Mouse (Mus musculus) embryonic facial prominence, embryonic 11.5 days (tissue): ENCODE results near the gene Ins2. TPM values are rescaled to one million over a fixed set of nuclear protein-coding genes. Genes with fewer than 3 reads are reported as not detected.

Experiments used
- ATAC-seq: fragments of 200-750 bp; cut with Nextera tagmentation; replicated peaks from 2 replicates; pipeline ENCODE4 v1.8.0; 2017; ENCODE audit warnings: low read depth; ENCODE audit not compliant: insufficient number of reproducible peaks, low FRiP score, low TSS enrichment
- DNase-seq: peaks from one replicate; pipeline ENCODE4 v3.0.0-alpha.2; 2015; ENCODE audit warnings: low spot score
- H3K27ac ChIP-seq: fragments of 300-500 bp; sonication (generic); replicated peaks from 2 replicates; pipeline ENCODE4 v1.5.1; 2014; ENCODE audit warnings: mild to moderate bottlenecking, low read depth, low read length, control low read depth
- H3K27me3 ChIP-seq: fragments of 300-500 bp; sonication (generic); 2 replicates; pipeline ENCODE4 v1.6.1; 2014; ENCODE audit warnings: mild to moderate bottlenecking, low read length, moderate library complexity, mixed read lengths; ENCODE audit not compliant: control insufficient read depth, insufficient read depth
- H3K36me3 ChIP-seq: fragments of 300-500 bp; sonication (generic); replicated peaks from 2 replicates; pipeline ENCODE4 v1.6.1; 2014; ENCODE audit warnings: low read depth, mild to moderate bottlenecking, low read length, moderate library complexity, mixed read lengths; ENCODE audit not compliant: control insufficient read depth, insufficient read depth
- H3K4me1 ChIP-seq: fragments of 300-500 bp; sonication (generic); 2 replicates; pipeline ENCODE4 v1.6.1; 2014; ENCODE audit warnings: low read length, mixed read lengths; ENCODE audit not compliant: control insufficient read depth, insufficient read depth
- H3K4me2 ChIP-seq: fragments of 300-500 bp; sonication (generic); 2 replicates; pipeline ENCODE4 v1.6.1; 2014; ENCODE audit warnings: low read depth, mild to moderate bottlenecking, control low read depth, low read length, moderate library complexity
- H3K4me3 ChIP-seq: fragments of 300-500 bp; sonication (generic); 2 replicates; pipeline ENCODE4 v1.5.1; 2014; ENCODE audit warnings: low read depth, low read length, control low read depth
- H3K9ac ChIP-seq: fragments of 300-500 bp; sonication (generic); replicated peaks from 2 replicates; pipeline ENCODE4 v1.6.1; 2014; ENCODE audit warnings: mild to moderate bottlenecking, control low read depth, low read length
- H3K9me3 ChIP-seq: fragments of 300-500 bp; sonication (generic); replicated peaks from 2 replicates; pipeline ENCODE4 v1.6.1; 2016; ENCODE audit warnings: mild to moderate bottlenecking, low read length, inconsistent platforms, mixed read lengths; ENCODE audit not compliant: control insufficient read depth
- WGBS: fragments of 180-500 bp; shearing (Covaris S2); extraction: QIAGEN DNeasy Blood & Tissue Kit; methylation state at CpG from one replicate; pipeline ENCODE4 v1.1.7; 2014; 5-methylcytosine and 5-hydroxymethylcytosine counted together
- polyA plus RNA-seq: library from polyadenylated mRNA; unstranded; fragments of >200 nt; fragmentation: Nextera tagmentation; extraction: Ambion mirVana; gene quantifications from 2 replicates; pipeline ENCODE4 v1.2.1, GENCODE M21; 2014

Gene Ins2
- polyA plus RNA-seq, 1 experiment from 2014 or later, result not detected

DNA sequence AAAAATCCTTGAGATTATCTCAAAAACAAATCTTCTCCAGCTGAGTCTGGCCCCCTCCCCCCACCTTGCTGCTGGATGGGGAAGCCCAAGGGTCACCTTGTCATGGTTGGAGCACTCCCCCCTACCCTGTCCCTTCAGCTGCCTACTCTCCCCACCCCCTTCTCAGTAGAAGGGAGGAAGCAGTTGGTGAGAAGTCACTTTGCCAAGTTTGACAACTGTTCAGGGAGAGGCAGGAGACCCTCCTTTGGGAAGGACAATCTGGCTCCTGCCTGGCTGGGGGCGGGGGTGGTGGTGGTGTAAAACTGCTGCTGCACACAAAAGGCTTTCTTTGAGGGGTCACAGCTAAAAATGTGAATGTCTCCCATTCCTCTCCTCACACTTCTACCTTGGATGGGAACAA lies 74.9 kb downstream of the Ins2 start:
- DNase-seq, result no peak
- H3K27ac ChIP-seq, result no peak overlapping the region
- no peak overlapping the region for H3K4me2 ChIP-seq
- 74% methylated on average over 1 of the region's 1 CpGs for WGBS
- no peak for ATAC-seq
- no peak overlapping the region for H3K9ac ChIP-seq
- peaks cover 23% of the 10 kb centered on the region for H3K27me3 ChIP-seq
- H3K4me3 ChIP-seq, result no peak overlapping the region
- H3K4me1 ChIP-seq, result no peaks in the 10 kb centered on the region
- H3K9me3 ChIP-seq, result peaks cover 10% of the 10 kb centered on the region
- H3K36me3 ChIP-seq, result no peaks in the 10 kb centered on the region

DNA sequence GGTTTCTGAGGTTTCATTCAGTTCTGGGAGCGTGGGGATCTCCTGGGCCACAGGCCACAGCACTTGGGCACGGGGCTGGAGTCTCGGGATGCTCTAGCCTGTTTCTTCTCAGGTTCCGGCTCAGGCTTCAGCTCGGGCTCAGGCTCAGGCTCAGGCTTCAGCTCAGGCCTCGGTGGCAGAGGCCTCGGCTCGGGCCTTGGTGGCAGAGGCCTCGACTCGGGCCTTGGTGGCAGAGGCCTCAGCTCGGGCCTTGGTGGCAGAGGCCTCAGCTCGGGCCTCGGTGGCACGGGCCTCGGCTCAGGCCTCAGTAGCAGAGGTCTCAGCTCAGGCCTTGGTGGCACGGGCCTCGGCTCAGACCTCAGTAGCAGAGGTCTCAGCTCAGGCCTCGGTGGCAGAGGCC lies 75.7 kb downstream of the Ins2 start:
- peaks cover 10% of the 10 kb centered on the region for H3K9me3 ChIP-seq
- ATAC-seq (no peak), DNase-seq (no peak)
- H3K9ac ChIP-seq, result no peak overlapping the region
- H3K27me3 ChIP-seq, result peaks cover 27% of the 10 kb centered on the region
- H3K4me2 ChIP-seq, result no peak overlapping the region
- no peaks in the 10 kb centered on the region for H3K4me1 ChIP-seq
- no peaks in the 10 kb centered on the region for H3K36me3 ChIP-seq
- 93% methylated on average over 18 of the region's 18 CpGs for WGBS
- no peak overlapping the region for H3K4me3 ChIP-seq
- no peak overlapping the region for H3K27ac ChIP-seq

DNA sequence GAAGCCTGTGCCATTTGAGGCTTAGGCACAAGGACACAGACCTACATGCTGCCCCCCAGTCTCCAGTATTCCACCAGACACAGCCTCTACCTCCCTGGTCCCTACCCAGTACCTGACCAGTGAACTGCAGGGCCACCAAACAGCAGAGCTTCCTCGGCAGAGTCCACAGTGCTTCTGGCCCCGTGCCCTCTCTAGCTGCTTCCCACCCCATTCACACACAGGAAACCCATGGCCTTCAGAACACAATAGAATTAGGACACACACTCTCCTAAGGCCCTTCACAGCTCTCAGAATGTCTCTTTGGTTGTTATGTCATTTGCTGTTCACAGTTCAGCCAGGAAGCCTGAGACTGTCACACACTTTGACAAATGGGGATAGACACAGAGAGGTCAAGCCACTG lies 76.5 kb downstream of the Ins2 start, which contains the start of gene Igf2:
Gene Igf2, minus strand, starts transcription at position 158 of the 400 bp plus-strand sequence.
- H3K36me3 ChIP-seq, result no peaks in the 10 kb centered on the region
- H3K9me3 ChIP-seq, result peaks cover 10% of the 10 kb centered on the region
- no peak within 1 kb of the TSS for H3K9ac ChIP-seq
- no peak within 1 kb of the TSS for H3K4me2 ChIP-seq
- WGBS, result 60% methylated on average over 2 of the region's 2 CpGs
- no peaks in the 10 kb centered on the region for H3K4me1 ChIP-seq
- no peak within 1 kb of the TSS for H3K27ac ChIP-seq
- no peak within 1 kb of the TSS for H3K4me3 ChIP-seq
- H3K27me3 ChIP-seq, result peaks cover 27% of the 10 kb centered on the region
- ATAC-seq, result no peak
- DNase-seq, result no peak

DNA sequence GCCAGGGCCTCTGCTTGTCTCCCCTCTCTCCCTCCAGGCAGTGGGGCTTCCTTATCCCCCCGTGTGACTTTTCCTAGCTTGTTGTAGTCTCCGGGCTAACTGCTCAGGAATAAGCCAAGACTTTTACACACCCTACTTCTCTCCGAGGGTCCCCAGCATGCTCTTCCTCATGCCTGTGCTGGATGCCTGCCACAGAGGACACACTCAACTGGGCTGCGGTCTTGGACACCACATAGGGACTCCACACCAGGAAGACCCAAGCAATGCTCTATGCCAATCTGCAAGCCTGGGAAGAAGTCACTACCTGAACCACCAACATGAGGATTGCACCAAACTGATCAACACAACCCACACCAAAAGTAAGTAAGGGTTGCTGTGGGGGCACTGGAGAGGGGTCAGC lies 77.1 kb downstream of the Ins2 start:
- Histone ChIP-seq H3K4me2 (no peak overlapping the region), H3K36me3 (no peaks in the 10 kb centered on the region), H3K27ac (no peak overlapping the region), H3K4me3 (no peak overlapping the region), H3K27me3 (peaks cover 30% of the 10 kb centered on the region), H3K4me1 (no peaks in the 10 kb centered on the region), H3K9me3 (peaks cover 10% of the 10 kb centered on the region), H3K9ac (no peak overlapping the region)
- DNase-seq (no peak), ATAC-seq (no peak)
- 72% methylated on average over 4 of the region's 4 CpGs for WGBS

DNA sequence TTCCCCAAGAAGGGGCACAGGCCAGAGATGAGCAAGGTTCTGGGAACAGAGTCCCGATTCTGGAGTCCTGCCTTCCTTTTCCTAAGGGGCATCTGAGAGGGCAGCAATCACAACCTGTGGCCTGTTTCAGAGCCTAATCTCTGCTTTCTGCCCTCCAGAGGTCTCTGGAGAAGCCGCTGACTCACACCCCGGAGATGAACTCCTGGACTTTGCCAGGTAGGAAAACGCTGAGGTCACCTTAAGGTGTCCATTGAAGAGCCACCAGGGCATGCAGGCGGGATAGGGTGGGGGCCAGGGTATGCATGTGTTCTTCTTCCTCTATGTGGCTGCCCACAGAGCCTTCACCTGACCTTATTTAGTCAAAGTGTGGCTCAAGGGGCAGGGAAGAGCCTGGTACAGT lies 77.8 kb downstream of the Ins2 start:
- WGBS, result 52% methylated on average over 5 of the region's 5 CpGs
- no peak for DNase-seq
- no peak overlapping the region for H3K4me2 ChIP-seq
- no peak overlapping the region for H3K4me3 ChIP-seq
- peaks cover 9% of the 10 kb centered on the region for H3K9me3 ChIP-seq
- ATAC-seq, result no peak
- no peak overlapping the region for H3K9ac ChIP-seq
- peaks cover 38% of the 10 kb centered on the region for H3K27me3 ChIP-seq
- H3K27ac ChIP-seq, result no peak overlapping the region
- no peaks in the 10 kb centered on the region for H3K36me3 ChIP-seq
- peaks cover 2% of the 10 kb centered on the region; the same call in 1 of the 2 replicates for H3K4me1 ChIP-seq

DNA sequence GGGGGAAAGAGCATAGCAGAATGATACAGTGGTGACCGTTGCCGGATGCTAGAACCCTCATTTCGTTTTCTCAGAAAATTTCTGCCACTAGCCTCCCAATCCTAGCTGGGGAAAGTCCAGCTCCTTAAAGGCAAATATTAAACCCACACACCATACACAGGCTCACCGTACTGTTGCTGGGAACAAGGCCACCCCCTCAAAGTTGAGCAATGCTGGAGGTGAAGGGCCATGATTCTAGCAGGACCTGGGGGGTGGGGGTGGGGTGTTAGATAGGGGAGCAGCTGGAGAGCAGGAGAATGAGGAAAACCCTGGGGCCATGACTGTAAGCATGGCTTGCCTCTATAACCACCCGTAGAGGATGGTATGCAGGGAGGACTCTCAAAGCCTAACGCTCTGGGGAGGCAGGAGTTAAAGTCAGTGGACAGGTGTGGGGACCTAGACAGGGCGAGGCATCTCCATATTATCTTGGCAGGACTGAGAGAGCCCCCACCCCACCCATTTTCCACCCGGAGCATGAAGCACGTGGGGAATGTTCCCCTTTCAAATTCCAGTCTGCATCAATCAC lies 78.6 kb downstream of the Ins2 start:
- WGBS, result 4% methylated on average over 9 of the region's 9 CpGs
- peak overlapping the region; percentile 31 for H3K4me3 ChIP-seq
- H3K27me3 ChIP-seq, result peaks cover 46% of the 10 kb centered on the region
- ATAC-seq, result peak; percentile 21; the same call in 1 of the 2 replicates
- H3K36me3 ChIP-seq, result no peaks in the 10 kb centered on the region
- no peak for DNase-seq
- no peak overlapping the region for H3K27ac ChIP-seq
- peak overlapping the region; percentile 63 for H3K9ac ChIP-seq
- peak overlapping the region; percentile 64 for H3K4me2 ChIP-seq
- H3K9me3 ChIP-seq, result peaks cover 1% of the 10 kb centered on the region
- peaks cover 2% of the 10 kb centered on the region; the same call in 1 of the 2 replicates for H3K4me1 ChIP-seq

DNA sequence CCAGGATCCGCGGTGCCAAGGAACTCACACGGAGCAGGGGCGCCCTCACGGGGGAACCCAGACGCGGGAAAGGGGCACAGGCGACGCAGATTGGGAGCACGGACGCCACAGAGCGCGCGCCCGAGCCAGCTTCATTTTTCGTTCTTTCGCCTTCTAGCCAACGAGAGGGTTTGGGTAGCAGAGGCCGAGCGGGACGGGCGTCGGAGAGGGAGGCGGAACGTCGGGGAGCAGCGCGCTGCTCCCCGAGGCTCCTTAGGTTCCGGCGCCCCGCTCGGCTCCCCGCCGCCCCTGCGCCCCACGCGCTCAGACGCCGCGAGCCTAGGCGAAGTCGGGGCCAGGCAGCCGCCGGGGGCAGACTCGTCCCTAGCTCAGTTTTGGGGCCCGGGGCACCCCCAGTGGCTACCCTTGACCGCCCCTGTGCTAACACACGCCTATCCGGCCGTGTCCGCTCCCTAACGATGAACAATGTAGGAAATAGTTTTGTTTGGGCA lies 79.2 kb downstream of the Ins2 start:
- no peaks in the 10 kb centered on the region for H3K36me3 ChIP-seq
- H3K9ac ChIP-seq, result peak overlapping the region; percentile 63
- H3K9me3 ChIP-seq, result no peaks in the 10 kb centered on the region
- H3K27ac ChIP-seq, result 0 out of 2 replicates have a peak overlapping the region, but pooled peaks have one; percentile 17
- ATAC-seq, result no peak
- DNase-seq, result peak; percentile 39
- H3K4me2 ChIP-seq, result peak overlapping the region; percentile 64
- H3K4me3 ChIP-seq, result peak overlapping the region; percentile 31
- H3K27me3 ChIP-seq, result peaks cover 52% of the 10 kb centered on the region
- peaks cover 2% of the 10 kb centered on the region; the same call in 1 of the 2 replicates for H3K4me1 ChIP-seq
- WGBS, result under 1% methylated on average over 48 of the region's 53 CpGs

DNA sequence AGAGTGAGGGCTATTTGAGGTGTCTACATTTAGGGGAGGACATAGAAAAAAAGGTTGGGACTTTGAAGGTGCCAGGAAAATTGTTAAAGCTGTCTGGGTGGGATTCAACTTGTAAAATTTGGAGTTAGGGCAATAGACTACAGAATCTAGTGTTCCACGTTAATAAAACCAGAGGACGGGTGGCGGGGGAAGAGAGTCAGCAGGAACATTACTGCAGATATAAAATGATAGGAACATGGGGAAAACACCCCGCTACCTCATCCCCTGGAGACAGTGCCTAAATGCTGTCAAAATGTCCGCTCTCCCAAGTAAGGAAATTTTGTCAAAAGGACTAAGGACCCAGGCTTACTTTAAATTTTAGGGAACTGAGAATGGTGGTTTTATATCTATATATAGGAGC lies 80.0 kb downstream of the Ins2 start:
- 0 out of 2 replicates have a peak overlapping the region, but pooled peaks have one; percentile 5 for H3K4me3 ChIP-seq
- no peaks in the 10 kb centered on the region for H3K36me3 ChIP-seq
- WGBS, result 7% methylated on average over 5 of the region's 5 CpGs
- 0 out of 2 replicates have a peak overlapping the region, but pooled peaks have one; percentile 1 for H3K4me2 ChIP-seq
- peaks cover 2% of the 10 kb centered on the region; the same call in 1 of the 2 replicates for H3K4me1 ChIP-seq
- no peak overlapping the region for H3K27ac ChIP-seq
- H3K9me3 ChIP-seq, result no peaks in the 10 kb centered on the region
- peak overlapping the region; percentile 26; the same call in 1 of the 2 replicates for H3K9ac ChIP-seq
- DNase-seq (no peak), ATAC-seq (no peak)
- H3K27me3 ChIP-seq, result peaks cover 59% of the 10 kb centered on the region
